Mouse (Mus musculus): Measurements from ENCODE around the gene Krtap9-5. TPM values are rescaled to one million over a fixed set of nuclear protein-coding genes. Genes with fewer than 3 reads are reported as not detected.
A peak's percentile ranks its signal among the peaks of the same experiment; 100 is the strongest.

Gene Krtap9-5
- polyA plus RNA-seq, 1 experiment from 2014 or later = not detected

DNA sequence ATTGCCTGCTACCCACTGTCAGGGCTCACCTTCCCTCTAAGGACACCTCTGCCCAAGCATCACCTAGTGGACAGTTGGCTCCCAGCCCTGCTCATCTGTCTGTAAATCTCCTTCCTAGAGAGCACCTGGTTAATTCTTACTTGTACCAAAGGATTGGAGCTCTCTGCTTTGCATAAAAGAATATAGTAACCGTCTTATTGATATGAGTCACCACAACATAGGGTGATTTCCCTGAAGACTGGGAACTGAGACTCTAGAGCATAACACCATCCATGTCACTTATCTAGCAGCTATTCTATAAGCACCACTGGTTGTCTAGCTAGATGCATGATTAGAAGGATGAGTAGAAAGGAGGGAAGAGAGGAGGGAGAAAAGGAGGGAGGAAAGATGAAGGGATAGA is 35.2 kb downstream of the Krtap9-5 start:
- no peak overlapping the region for H3K4me3 ChIP-seq (ENCODE audit: low read depth, low read length)
- no peak for ATAC-seq
- H3K9me3 ChIP-seq (replicated peaks; ENCODE audit: control insufficient read depth, low read length) = no peaks in the 10 kb centered on the region
- H3K27ac ChIP-seq (ENCODE audit: low read depth, low read length) = no peak overlapping the region
- H3K36me3 ChIP-seq (ENCODE audit: control insufficient read depth, insufficient read depth, low read length) = no peaks in the 10 kb centered on the region
- no peak overlapping the region for H3K9ac ChIP-seq (ENCODE audit: low read length)
- no peaks in the 10 kb centered on the region for H3K27me3 ChIP-seq (replicated peaks; ENCODE audit: control insufficient read depth, insufficient read depth, low read length)
- no peak for DNase-seq (ENCODE audit: low spot score)
- no peaks in the 10 kb centered on the region for H3K4me1 ChIP-seq (ENCODE audit: control insufficient read depth, insufficient read depth, low read length)
- H3K4me2 ChIP-seq (ENCODE audit: low read length) = no peak overlapping the region
- 95% methylated on average over 1 of the region's 1 CpGs for WGBS

DNA sequence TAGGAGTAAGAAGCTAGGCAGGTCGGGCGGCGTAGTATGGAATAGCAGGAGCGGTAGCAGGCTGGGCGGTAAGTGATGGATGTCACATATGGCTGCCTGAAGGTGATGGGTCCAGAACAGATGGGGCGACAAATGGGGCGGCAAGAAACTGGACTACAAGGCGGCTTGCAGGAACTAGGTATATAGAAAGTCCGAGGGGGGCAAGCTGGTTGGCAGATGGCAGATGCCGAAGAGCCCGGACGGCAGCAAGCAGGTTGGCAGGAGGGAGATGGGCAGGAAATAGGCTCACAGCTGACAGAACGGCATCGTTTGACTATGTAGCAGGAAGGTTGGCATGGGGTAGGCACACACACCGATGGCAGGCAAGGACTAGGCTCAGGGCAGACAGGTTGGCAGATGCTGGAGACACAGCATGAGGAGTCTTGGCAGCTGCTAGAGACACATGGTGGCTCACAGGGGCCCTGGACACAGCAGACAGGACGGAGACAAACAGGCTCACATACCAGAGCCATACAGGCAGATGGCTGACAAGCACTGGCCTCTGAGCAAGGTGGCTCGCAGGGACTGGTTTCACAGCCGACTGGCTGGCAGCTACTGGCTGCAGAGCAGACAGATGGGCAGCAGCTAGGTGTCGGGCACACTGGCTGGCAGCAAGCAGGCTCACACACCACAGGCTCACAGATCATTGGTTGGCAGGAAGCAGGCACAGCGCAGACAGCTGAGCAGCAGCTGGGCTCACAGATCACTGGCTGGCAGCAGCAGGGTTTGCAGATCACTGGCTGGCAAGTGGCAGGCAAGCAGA is 37.2 kb downstream of the Krtap9-5 start:
- ATAC-seq (peak; percentile 79), DNase-seq (ENCODE audit: low spot score) (peak; percentile 57)
- Histone ChIP-seq H3K4me2 (ENCODE audit: low read length) (no peak overlapping the region), H3K9ac (ENCODE audit: low read length) (no peak overlapping the region), H3K4me3 (ENCODE audit: low read depth, low read length) (no peak overlapping the region), H3K27ac (ENCODE audit: low read depth, low read length) (peak overlapping the region; percentile 63; the same call in 1 of the 2 replicates), H3K4me1 (ENCODE audit: control insufficient read depth, insufficient read depth, low read length) (no peaks in the 10 kb centered on the region), H3K36me3 (ENCODE audit: control insufficient read depth, insufficient read depth, low read length) (no peaks in the 10 kb centered on the region), H3K9me3 (replicated peaks; ENCODE audit: control insufficient read depth, low read length) (no peaks in the 10 kb centered on the region), H3K27me3 (replicated peaks; ENCODE audit: control insufficient read depth, insufficient read depth, low read length) (no peaks in the 10 kb centered on the region)
- 81% methylated on average over 20 of the region's 20 CpGs for WGBS

DNA sequence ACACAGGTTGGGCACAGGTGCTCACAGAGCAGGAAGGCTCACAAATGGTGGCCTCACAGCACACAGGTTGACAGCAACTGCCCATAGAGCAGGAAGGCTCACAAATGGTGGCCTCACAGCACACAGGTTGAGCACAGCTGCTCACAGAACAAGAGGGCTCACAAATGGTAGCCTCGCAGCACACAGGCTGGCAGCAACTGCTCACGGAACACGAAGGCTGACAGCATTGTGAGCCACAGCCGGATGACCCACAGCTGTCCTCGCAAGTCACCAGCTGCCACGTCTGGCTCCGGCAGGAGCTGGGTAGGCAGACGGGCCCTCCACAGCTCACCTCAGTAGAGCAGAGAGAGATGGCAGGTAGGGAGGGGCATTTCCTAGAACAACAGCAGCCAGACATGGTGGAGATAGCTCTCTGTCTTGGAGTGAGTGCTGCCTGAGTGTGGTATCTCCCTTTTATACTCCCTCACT is 37.9 kb downstream of the Krtap9-5 start, which contains the start of gene Krtap16-1:
Gene Krtap16-1 (minus strand): TSS at position 418 of the 468 bp plus-strand sequence.
- ATAC-seq (0 out of 2 replicates have a peak, but pooled peaks have one; percentile 4), DNase-seq (ENCODE audit: low spot score) (no peak)
- Histone ChIP-seq H3K27ac (ENCODE audit: low read depth, low read length) (peak within 1 kb of the TSS; percentile 63; the same call in 1 of the 2 replicates), H3K36me3 (ENCODE audit: control insufficient read depth, insufficient read depth, low read length) (no peaks in the 10 kb centered on the region), H3K9me3 (replicated peaks; ENCODE audit: control insufficient read depth, low read length) (no peaks in the 10 kb centered on the region), H3K4me3 (ENCODE audit: low read depth, low read length) (no peak within 1 kb of the TSS), H3K4me1 (ENCODE audit: control insufficient read depth, insufficient read depth, low read length) (no peaks in the 10 kb centered on the region), H3K9ac (ENCODE audit: low read length) (no peak within 1 kb of the TSS), H3K4me2 (ENCODE audit: low read length) (no peak within 1 kb of the TSS), H3K27me3 (replicated peaks; ENCODE audit: control insufficient read depth, insufficient read depth, low read length) (no peaks in the 10 kb centered on the region)
- 84% methylated on average over 8 of the region's 8 CpGs for WGBS

DNA sequence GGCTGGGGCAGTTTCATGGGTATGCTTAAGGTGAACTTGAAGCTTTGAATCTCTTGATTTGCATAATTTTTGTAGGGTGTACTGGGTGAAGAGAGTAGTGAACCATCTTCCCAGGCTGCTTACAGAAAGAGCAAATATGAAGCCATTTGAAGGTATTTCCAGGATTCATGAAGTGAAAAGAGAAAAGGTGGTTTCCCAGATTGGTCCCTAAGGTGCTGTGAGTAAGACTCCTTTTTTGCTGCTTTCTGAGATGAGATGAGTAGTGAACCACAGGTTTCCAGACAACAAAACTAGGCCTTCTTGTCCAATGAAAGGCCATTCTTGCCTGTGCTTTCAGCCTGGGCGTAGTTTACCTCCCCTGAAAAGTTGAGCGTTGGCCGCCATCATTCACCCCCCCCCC is 40.3 kb downstream of the Krtap9-5 start:
- 88% methylated on average over 3 of the region's 3 CpGs for WGBS
- H3K9ac ChIP-seq (ENCODE audit: low read length) = no peak overlapping the region
- no peak overlapping the region for H3K27ac ChIP-seq (ENCODE audit: low read depth, low read length)
- no peaks in the 10 kb centered on the region for H3K27me3 ChIP-seq (replicated peaks; ENCODE audit: control insufficient read depth, insufficient read depth, low read length)
- H3K4me1 ChIP-seq (ENCODE audit: control insufficient read depth, insufficient read depth, low read length) = no peaks in the 10 kb centered on the region
- DNase-seq (ENCODE audit: low spot score) (no peak), ATAC-seq (no peak)
- no peaks in the 10 kb centered on the region for H3K36me3 ChIP-seq (ENCODE audit: control insufficient read depth, insufficient read depth, low read length)
- H3K9me3 ChIP-seq (replicated peaks; ENCODE audit: control insufficient read depth, low read length) = no peaks in the 10 kb centered on the region
- no peak overlapping the region for H3K4me3 ChIP-seq (ENCODE audit: low read depth, low read length)
- no peak overlapping the region for H3K4me2 ChIP-seq (ENCODE audit: low read length)

DNA sequence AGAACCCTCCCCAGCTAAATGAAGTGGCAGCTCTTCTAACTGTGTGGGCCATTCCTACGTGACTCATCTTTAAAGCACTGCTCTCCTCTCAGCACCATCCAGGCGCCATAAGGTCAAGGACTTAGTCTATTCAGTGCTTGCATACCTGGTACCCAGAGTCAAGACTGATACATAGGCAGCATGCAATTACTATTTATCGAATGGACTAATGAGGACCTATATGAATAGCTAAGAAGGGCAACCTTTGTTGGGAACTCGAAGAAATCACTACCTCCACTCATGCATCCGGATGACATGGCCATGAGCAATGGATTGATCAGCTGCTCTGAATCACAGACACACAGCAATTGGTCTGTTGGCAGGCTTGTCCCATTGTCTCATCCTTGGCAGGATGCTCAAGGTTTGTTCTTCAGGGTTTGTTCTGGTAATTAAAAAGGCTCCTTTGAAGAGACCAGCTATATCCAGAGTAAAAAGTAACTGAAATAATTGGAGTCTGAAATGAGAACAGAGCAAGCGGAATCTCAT is 41.7 kb downstream of the Krtap9-5 start:
- Histone ChIP-seq H3K9ac (ENCODE audit: low read length) (no peak overlapping the region), H3K9me3 (replicated peaks; ENCODE audit: control insufficient read depth, low read length) (no peaks in the 10 kb centered on the region), H3K4me2 (ENCODE audit: low read length) (no peak overlapping the region), H3K27ac (ENCODE audit: low read depth, low read length) (no peak overlapping the region), H3K4me3 (ENCODE audit: low read depth, low read length) (no peak overlapping the region), H3K36me3 (ENCODE audit: control insufficient read depth, insufficient read depth, low read length) (no peaks in the 10 kb centered on the region), H3K27me3 (replicated peaks; ENCODE audit: control insufficient read depth, insufficient read depth, low read length) (no peaks in the 10 kb centered on the region), H3K4me1 (ENCODE audit: control insufficient read depth, insufficient read depth, low read length) (no peaks in the 10 kb centered on the region)
- ATAC-seq = no peak
- DNase-seq (ENCODE audit: low spot score) = no peak
- 81% methylated on average over 6 of the region's 6 CpGs for WGBS

DNA sequence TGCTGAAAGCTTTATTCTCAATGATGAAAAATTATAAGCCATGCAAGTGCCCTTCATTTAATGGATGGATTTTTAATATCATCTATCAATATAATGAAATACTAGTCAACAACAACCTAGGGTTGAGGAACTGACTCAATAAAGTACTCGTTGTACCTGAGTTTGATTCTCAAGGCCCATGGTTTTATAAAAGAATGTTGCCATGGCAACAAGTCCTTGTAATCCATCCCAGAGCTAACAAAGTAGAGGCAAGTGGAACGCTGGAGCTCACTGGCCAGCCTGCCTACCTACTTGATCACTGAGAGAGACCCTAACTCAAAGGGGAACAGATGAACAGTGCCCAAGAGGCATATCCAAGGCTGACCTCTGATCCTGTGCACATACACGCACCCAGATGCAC is 42.3 kb downstream of the Krtap9-5 start:
- H3K27me3 ChIP-seq (replicated peaks; ENCODE audit: control insufficient read depth, insufficient read depth, low read length) = no peaks in the 10 kb centered on the region
- H3K36me3 ChIP-seq (ENCODE audit: control insufficient read depth, insufficient read depth, low read length) = no peaks in the 10 kb centered on the region
- 64% methylated on average over 3 of the region's 3 CpGs for WGBS
- no peaks in the 10 kb centered on the region for H3K9me3 ChIP-seq (replicated peaks; ENCODE audit: control insufficient read depth, low read length)
- H3K4me3 ChIP-seq (ENCODE audit: low read depth, low read length) = no peak overlapping the region
- H3K4me2 ChIP-seq (ENCODE audit: low read length) = no peak overlapping the region
- no peak for ATAC-seq
- H3K27ac ChIP-seq (ENCODE audit: low read depth, low read length) = no peak overlapping the region
- no peak overlapping the region for H3K9ac ChIP-seq (ENCODE audit: low read length)
- DNase-seq (ENCODE audit: low spot score) = peak; percentile 41
- no peaks in the 10 kb centered on the region for H3K4me1 ChIP-seq (ENCODE audit: control insufficient read depth, insufficient read depth, low read length)

DNA sequence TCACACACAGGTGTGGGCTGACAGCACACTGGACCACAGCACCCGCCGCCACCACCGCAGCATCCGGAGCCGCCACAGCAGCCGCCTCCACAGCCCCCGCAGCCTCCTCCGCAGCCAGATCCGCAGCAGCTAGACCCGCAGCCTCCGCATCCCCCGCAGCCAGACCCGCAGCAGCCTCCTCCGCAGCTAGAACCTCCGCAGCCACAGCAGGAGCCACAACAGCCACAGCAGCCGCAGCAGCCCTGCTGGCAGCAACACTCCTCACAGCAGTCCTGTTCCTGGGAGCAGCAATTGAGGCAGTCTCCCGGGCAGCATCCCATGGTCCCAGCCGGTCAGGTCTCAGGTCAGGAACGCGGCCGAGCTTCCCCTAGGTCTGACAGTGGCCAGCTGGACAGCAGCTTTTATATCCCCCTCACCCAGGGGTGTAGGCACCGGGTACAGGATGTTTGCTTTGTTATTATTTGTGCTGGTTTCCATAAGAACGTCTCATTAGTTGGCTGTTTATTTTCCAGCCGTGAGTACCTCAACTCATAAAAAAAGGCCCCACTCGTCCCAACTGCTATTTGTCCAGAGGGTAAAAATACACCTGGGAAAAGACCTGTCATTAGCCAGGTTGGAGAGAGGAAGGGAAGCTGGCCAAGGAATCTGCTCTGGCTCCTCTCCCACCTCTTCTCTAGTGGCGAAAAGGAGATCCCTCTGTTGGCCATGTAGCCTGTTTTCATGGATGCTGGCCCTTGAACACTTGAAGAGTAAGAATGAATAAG is 45.5 kb downstream of the Krtap9-5 start, which contains the start of gene Krtap17-1:
Gene Krtap17-1 (minus strand): TSS at position 375 of the 764 bp plus-strand sequence.
- Histone ChIP-seq H3K36me3 (ENCODE audit: control insufficient read depth, insufficient read depth, low read length) (no peaks in the 10 kb centered on the region), H3K9me3 (replicated peaks; ENCODE audit: control insufficient read depth, low read length) (no peaks in the 10 kb centered on the region), H3K9ac (ENCODE audit: low read length) (peak within 1 kb of the TSS; percentile 40), H3K4me3 (ENCODE audit: low read depth, low read length) (no peak within 1 kb of the TSS), H3K4me2 (ENCODE audit: low read length) (peak within 1 kb of the TSS; percentile 25), H3K27me3 (replicated peaks; ENCODE audit: control insufficient read depth, insufficient read depth, low read length) (no peaks in the 10 kb centered on the region), H3K27ac (ENCODE audit: low read depth, low read length) (no peak within 1 kb of the TSS), H3K4me1 (ENCODE audit: control insufficient read depth, insufficient read depth, low read length) (no peaks in the 10 kb centered on the region)
- ATAC-seq (no peak), DNase-seq (ENCODE audit: low spot score) (no peak)
- 28% methylated on average over 26 of the region's 26 CpGs for WGBS

DNA sequence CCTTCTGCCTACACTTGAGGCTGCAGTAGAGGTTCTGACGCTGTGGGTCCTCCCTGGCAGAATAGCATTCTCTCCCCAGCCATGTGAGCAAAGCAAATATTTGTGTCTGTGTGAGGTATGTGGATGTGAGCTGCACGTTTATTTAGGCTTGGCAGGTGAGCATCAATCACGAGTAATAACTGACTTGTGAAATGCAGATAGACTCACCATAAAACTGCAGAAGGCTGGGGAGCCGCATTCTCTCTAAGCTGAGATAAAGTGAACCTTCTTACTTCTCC is 46.0 kb downstream of the Krtap9-5 start:
- Histone ChIP-seq H3K27ac (ENCODE audit: low read depth, low read length) (no peak overlapping the region), H3K4me1 (ENCODE audit: control insufficient read depth, insufficient read depth, low read length) (no peaks in the 10 kb centered on the region), H3K4me2 (ENCODE audit: low read length) (no peak overlapping the region), H3K36me3 (ENCODE audit: control insufficient read depth, insufficient read depth, low read length) (no peaks in the 10 kb centered on the region), H3K9ac (ENCODE audit: low read length) (no peak overlapping the region), H3K4me3 (ENCODE audit: low read depth, low read length) (no peak overlapping the region), H3K9me3 (replicated peaks; ENCODE audit: control insufficient read depth, low read length) (no peaks in the 10 kb centered on the region), H3K27me3 (replicated peaks; ENCODE audit: control insufficient read depth, insufficient read depth, low read length) (no peaks in the 10 kb centered on the region)
- ATAC-seq (no peak), DNase-seq (ENCODE audit: low spot score) (no peak)
- WGBS = 80% methylated on average over 4 of the region's 4 CpGs
